Mouse (Mus musculus) neural tube, embryonic 14.5 days (tissue): Measurements from ENCODE around the gene Rnf130. TPM values are rescaled to one million over a fixed set of nuclear protein-coding genes. Genes with fewer than 3 reads are reported as not detected.

Experiments used
- ATAC-seq: fragments of 200-750 bp; cut with Nextera tagmentation; 2 replicates; pipeline ENCODE4 v1.8.0; 2017; ENCODE audit warnings: low read depth, mild to moderate bottlenecking, moderate TSS enrichment, moderate library complexity
- H3K27ac ChIP-seq: fragments of 300-500 bp; sonication (generic); 2 replicates; pipeline ENCODE4 v1.5.1; 2014; ENCODE audit warnings: low read depth, mild to moderate bottlenecking, control low read depth, low read length, moderate library complexity, mixed read lengths
- H3K27me3 ChIP-seq: fragments of 300-500 bp; sonication (generic); 2 replicates; pipeline ENCODE4 v1.6.1; 2014; ENCODE audit warnings: low read length; ENCODE audit not compliant: control insufficient read depth, insufficient read depth
- H3K36me3 ChIP-seq: fragments of 300-500 bp; sonication (generic); 2 replicates; pipeline ENCODE4 v1.6.1; 2014; ENCODE audit warnings: low read length, mixed read lengths; ENCODE audit not compliant: control insufficient read depth, insufficient read depth
- H3K4me1 ChIP-seq: fragments of 300-500 bp; sonication (generic); 2 replicates; pipeline ENCODE4 v1.6.1; 2014; ENCODE audit warnings: low read length; ENCODE audit not compliant: control insufficient read depth, insufficient read depth
- H3K4me2 ChIP-seq: fragments of 300-500 bp; sonication (generic); 2 replicates; pipeline ENCODE4 v1.6.1; 2014; ENCODE audit warnings: mild to moderate bottlenecking, low read depth, low read length, control low read depth
- H3K4me3 ChIP-seq: fragments of 300-500 bp; sonication (generic); 2 replicates; pipeline ENCODE4 v1.5.1; 2014; ENCODE audit warnings: low read depth, low read length, control low read depth, mixed read lengths
- H3K9ac ChIP-seq: fragments of 300-500 bp; sonication (generic); replicated peaks from 2 replicates; pipeline ENCODE4 v1.6.1; 2014; ENCODE audit warnings: low read depth, mild to moderate bottlenecking, control low read depth, low read length, mixed read lengths
- H3K9me3 ChIP-seq: fragments of 300-500 bp; sonication (generic); 2 replicates; pipeline ENCODE4 v1.6.1; 2016; ENCODE audit warnings: low read length; ENCODE audit not compliant: control insufficient read depth
- WGBS: fragments of 180-500 bp; shearing (Covaris S2); extraction: QIAGEN DNeasy Blood & Tissue Kit; methylation state at CpG from one replicate; pipeline ENCODE4 v1.1.7; 2014; 5-methylcytosine and 5-hydroxymethylcytosine counted together
- polyA plus RNA-seq: library from polyadenylated mRNA; unstranded; fragments of >200 nt; fragmentation: Nextera tagmentation; extraction: Ambion mirVana; gene quantifications from 2 replicates; pipeline ENCODE4 v1.2.1, GENCODE M21; 2014

The Rnf130 gene
- 64.4 and 71.3 TPM in 2 replicates for polyA plus RNA-seq

GRCm38 (mm10) chr11:50024833-50025720 is at the start of gene Rnf130:
Gene Rnf130 (plus strand): TSS chr11:50025346.
- peak within 1 kb of the TSS; percentile 93 for H3K4me3 ChIP-seq
- under 1% methylated on average over 119 of the region's 129 CpGs for WGBS

GRCm38 (mm10) chr11:49977963-49978568 is 47.1 kb upstream of the Rnf130 start:
- Histone ChIP-seq H3K4me2 (no peak overlapping the region), H3K4me1 (no peaks in the 10 kb centered on the region), H3K4me3 (no peak overlapping the region), H3K27ac (no peak overlapping the region), H3K36me3 (no peaks in the 10 kb centered on the region), H3K9me3 (no peaks in the 10 kb centered on the region), H3K9ac (no peak overlapping the region), H3K27me3 (no peaks in the 10 kb centered on the region)
- no peak for ATAC-seq
- 89% methylated on average over 10 of the region's 10 CpGs for WGBS

More at GRCm38 (mm10) chr11:50024833-50025720, at the start of gene Rnf130:
- Histone ChIP-seq H3K27me3 (no peaks in the 10 kb centered on the region), H3K9me3 (no peaks in the 10 kb centered on the region), H3K9ac (peak within 1 kb of the TSS; percentile 98), H3K4me2 (peak within 1 kb of the TSS; percentile 48), H3K27ac (peak within 1 kb of the TSS; percentile 98), H3K36me3 (no peaks in the 10 kb centered on the region), H3K4me1 (peaks cover 19% of the 10 kb centered on the region)
- ATAC-seq: peak; percentile 91

GRCm38 (mm10) chr11:49978935-49979334 is 46.2 kb upstream of the Rnf130 start:
- Histone ChIP-seq H3K4me1 (no peaks in the 10 kb centered on the region), H3K9ac (no peak overlapping the region), H3K27me3 (no peaks in the 10 kb centered on the region), H3K9me3 (no peaks in the 10 kb centered on the region), H3K36me3 (no peaks in the 10 kb centered on the region), H3K27ac (no peak overlapping the region), H3K4me3 (no peak overlapping the region), H3K4me2 (no peak overlapping the region)
- no peak for ATAC-seq
- over 99% methylated on average over 8 of the region's 8 CpGs for WGBS

GRCm38 (mm10) chr11:49980681-49981235 is 44.4 kb upstream of the Rnf130 start:
- no peak for ATAC-seq
- Histone ChIP-seq H3K4me3 (no peak overlapping the region), H3K27ac (no peak overlapping the region), H3K9ac (no peak overlapping the region), H3K36me3 (no peaks in the 10 kb centered on the region), H3K4me2 (no peak overlapping the region), H3K9me3 (no peaks in the 10 kb centered on the region), H3K27me3 (no peaks in the 10 kb centered on the region), H3K4me1 (no peaks in the 10 kb centered on the region)
- WGBS: 80% methylated on average over 6 of the region's 6 CpGs

GRCm38 (mm10) chr11:49981321-49981963 is 43.7 kb upstream of the Rnf130 start:
- WGBS: 88% methylated on average over 7 of the region's 7 CpGs
- no peaks in the 10 kb centered on the region for H3K27me3 ChIP-seq
- no peak overlapping the region for H3K27ac ChIP-seq
- H3K4me3 ChIP-seq: no peak overlapping the region
- no peaks in the 10 kb centered on the region for H3K9me3 ChIP-seq
- ATAC-seq: no peak
- no peak overlapping the region for H3K9ac ChIP-seq
- H3K4me1 ChIP-seq: no peaks in the 10 kb centered on the region
- H3K4me2 ChIP-seq: no peak overlapping the region
- no peaks in the 10 kb centered on the region for H3K36me3 ChIP-seq

- Histone ChIP-seq H3K9me3 (no peaks in the 10 kb centered on the region), H3K9ac (no peak overlapping the region), H3K4me1 (no peaks in the 10 kb centered on the region), H3K4me2 (no peak overlapping the region), H3K36me3 (no peaks in the 10 kb centered on the region), H3K27me3 (no peaks in the 10 kb centered on the region), H3K4me3 (no peak overlapping the region), H3K27ac (no peak overlapping the region)
- ATAC-seq: no peak
- WGBS: 89% methylated on average over 4 of the region's 4 CpGs
Observed at GRCm38 (mm10) chr11:49982094-49982493, 43.1 kb upstream of the Rnf130 start.

- H3K9me3 ChIP-seq: no peaks in the 10 kb centered on the region
- H3K36me3 ChIP-seq: no peaks in the 10 kb centered on the region
- H3K27me3 ChIP-seq: no peaks in the 10 kb centered on the region
- whole genome bisulfite sequencing: 51% methylated on average over 4 of the region's 4 CpGs
- H3K4me2 ChIP-seq: no peak overlapping the region
- ATAC-seq: no peak
- no peak overlapping the region for H3K27ac ChIP-seq
- H3K4me3 ChIP-seq: no peak overlapping the region
- H3K4me1 ChIP-seq: no peaks in the 10 kb centered on the region
- no peak overlapping the region for H3K9ac ChIP-seq
Observed at GRCm38 (mm10) chr11:49982881-49983280, 42.3 kb upstream of the Rnf130 start.

- no peaks in the 10 kb centered on the region for H3K27me3 ChIP-seq
- H3K4me1 ChIP-seq: no peaks in the 10 kb centered on the region
- H3K27ac ChIP-seq: no peak overlapping the region
- no peak overlapping the region for H3K4me3 ChIP-seq
- H3K9ac ChIP-seq: no peak overlapping the region
- H3K4me2 ChIP-seq: no peak overlapping the region
- WGBS: 84% methylated on average over 3 of the region's 4 CpGs
- no peaks in the 10 kb centered on the region for H3K9me3 ChIP-seq
- no peaks in the 10 kb centered on the region for H3K36me3 ChIP-seq
- no peak for ATAC-seq
Observed at GRCm38 (mm10) chr11:49983875-49984552, 41.1 kb upstream of the Rnf130 start.
